Mouse (Mus musculus) forebrain, embryonic 15.5 days (tissue): ENCODE measurements at regions not wholly inside any gene's neighbourhood (a gene's known extent, or its start where the extent isn't known, plus 50 kb on each side); places are given as distances from the start of the nearest gene placed in this dataset.

Source experiments
- ATAC-seq: fragments of 200-750 bp; cut with Nextera tagmentation; replicated peaks from 2 replicates; pipeline ENCODE4 v1.8.0; 2017; ENCODE audit warnings: mild to moderate bottlenecking, moderate TSS enrichment, moderate library complexity
- H3K27ac ChIP-seq: fragments of 300-500 bp; sonication (generic); replicated peaks from 2 replicates; pipeline ENCODE4 v1.5.1; 2015; ENCODE audit warnings: mild to moderate bottlenecking, inconsistent platforms
- H3K27me3 ChIP-seq: fragments of 300-500 bp; sonication (generic); 2 replicates; pipeline ENCODE4 v1.6.1; 2015; ENCODE audit warnings: inconsistent platforms
- H3K36me3 ChIP-seq: fragments of 300-500 bp; sonication (generic); 2 replicates; pipeline ENCODE4 v1.6.1; 2015; ENCODE audit warnings: mild to moderate bottlenecking, inconsistent platforms
- H3K4me1 ChIP-seq: fragments of 300-500 bp; sonication (generic); 2 replicates; pipeline ENCODE4 v1.6.1; 2015; ENCODE audit warnings: inconsistent platforms
- H3K4me2 ChIP-seq: fragments of 300-500 bp; sonication (generic); replicated peaks from 2 replicates; pipeline ENCODE4 v1.6.1; 2015; ENCODE audit warnings: mild to moderate bottlenecking, inconsistent platforms
- H3K4me3 ChIP-seq: fragments of 300-500 bp; sonication (generic); 2 replicates; pipeline ENCODE4 v1.5.1; 2015; ENCODE audit warnings: mild to moderate bottlenecking, inconsistent platforms
- H3K9ac ChIP-seq: fragments of 300-500 bp; sonication (generic); replicated peaks from 2 replicates; pipeline ENCODE4 v1.6.1; 2015; ENCODE audit warnings: mild to moderate bottlenecking, inconsistent platforms
- H3K9me3 ChIP-seq: fragments of 300-500 bp; sonication (generic); 2 replicates; pipeline ENCODE4 v1.6.1; 2016; ENCODE audit warnings: inconsistent platforms
- WGBS: fragments of 180-500 bp; shearing (Covaris S2); methylation state at CpG from one replicate; pipeline ENCODE4 v1.1.7; 2015; ENCODE audit warnings: mixed read lengths; 5-methylcytosine and 5-hydroxymethylcytosine counted together

DNA sequence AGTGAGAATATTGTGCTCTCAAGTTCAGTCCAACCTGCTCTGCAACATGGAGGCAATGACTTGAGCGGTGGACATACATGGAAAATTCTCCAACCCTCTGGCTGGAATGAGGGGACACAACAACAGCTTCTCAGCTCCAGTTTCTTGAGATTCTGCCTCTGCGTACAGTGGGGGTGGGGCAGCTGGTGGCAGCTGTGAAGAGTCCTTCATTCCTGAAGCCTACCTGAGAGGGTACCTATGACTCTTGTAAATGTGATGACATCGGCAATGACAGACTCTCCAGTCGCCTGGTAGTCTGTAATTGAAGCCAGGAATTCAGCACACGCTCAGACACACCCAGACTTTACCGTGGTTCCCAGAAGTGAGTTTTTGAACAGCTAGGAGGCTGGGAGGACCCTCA is 58.5 kb upstream of the Hoxc13 start:
- Histone ChIP-seq H3K4me1 (no peaks in the 10 kb centered on the region), H3K9ac (no peak overlapping the region), H3K36me3 (no peaks in the 10 kb centered on the region), H3K4me3 (no peak overlapping the region), H3K4me2 (no peak overlapping the region), H3K9me3 (no peaks in the 10 kb centered on the region), H3K27me3 (no peaks in the 10 kb centered on the region), H3K27ac (no peak overlapping the region)
- WGBS = 82% methylated on average over 6 of the region's 6 CpGs
- ATAC-seq = no peak

DNA sequence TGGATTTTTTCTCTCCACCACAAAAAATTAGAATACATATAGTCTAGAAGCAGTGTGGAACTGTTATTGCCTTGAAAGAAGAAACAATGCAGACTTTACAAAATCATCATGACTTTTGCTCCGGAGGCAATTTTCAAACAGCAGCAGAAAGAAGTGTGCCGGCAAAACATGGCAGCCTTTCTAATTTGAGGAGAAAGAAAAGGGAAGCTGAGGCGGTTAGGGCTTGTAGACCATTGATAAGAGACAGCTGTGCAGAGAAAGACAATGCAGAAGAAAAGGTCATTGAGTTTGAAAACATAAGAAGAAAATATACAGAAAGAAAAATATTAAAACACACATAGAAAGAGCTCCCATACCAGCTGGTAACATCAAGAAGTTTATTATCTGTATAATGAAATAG is 54.1 kb upstream of the Hoxc13 start:
- Histone ChIP-seq H3K36me3 (no peaks in the 10 kb centered on the region), H3K27me3 (no peaks in the 10 kb centered on the region), H3K4me2 (no peak overlapping the region), H3K4me1 (no peaks in the 10 kb centered on the region), H3K9me3 (no peaks in the 10 kb centered on the region), H3K27ac (no peak overlapping the region), H3K9ac (no peak overlapping the region), H3K4me3 (no peak overlapping the region)
- ATAC-seq = no peak
- WGBS = 87% methylated on average over 3 of the region's 3 CpGs
